Mouse (Mus musculus) layer of hippocampus, adult 2 months (tissue): ENCODE data around the gene Pafah1b2. TPM values are rescaled to one million over a fixed set of nuclear protein-coding genes. Genes with fewer than 3 reads are reported as not detected.

Source experiments
- DNase-seq, 2 experiments: peaks; one replicate each; pipeline ENCODE4 v3.0.0; 2022; ENCODE audit warnings: low spot score in 2 of 2
- H3K27ac ChIP-seq: fragments of 200-600 bp; 2 replicates; pipeline ENCODE4 v1.8.1; 2022
- H3K4me3 ChIP-seq: fragments of 200-600 bp; 2 replicates; pipeline ENCODE4 v1.8.1; 2022; ENCODE audit warnings: mild to moderate bottlenecking
- CTCF ChIP-seq: fragments of 200-600 bp; conservative IDR thresholded peaks from 2 replicates; pipeline ENCODE4 v1.8.1; 2022; ENCODE audit warnings: antibody characterized with exemption, mild to moderate bottlenecking, moderate library complexity
- microRNA-seq, 2 experiments: library from miRNA; unstranded; fragments of <30 nt; microRNA quantifications; one replicate each; pipeline ENCODE4 v1.2.0; 2021
- total RNA-seq, 2 experiments: library from RNA; stranded (reverse); gene quantifications; 2 replicates each; pipeline ENCODE4 v1.2.3; 2021

Pafah1b2 gene
- total RNA-seq, 2 experiments from 2014 or later: 215 to 228 TPM

- no peak for TF ChIP-seq CTCF
- peak overlapping the region; percentile 65 for H3K27ac ChIP-seq
- DNase-seq: peak; percentile 36 to 55
- no peak overlapping the region for H3K4me3 ChIP-seq
Observed at GRCm38 (mm10) chr9:45917041-45917934, 95.2 kb downstream of the Pafah1b2 start.

- DNase-seq: no peak
Observed at GRCm38 (mm10) chr9:45915659-45916058, 96.8 kb downstream of the Pafah1b2 start.

More at GRCm38 (mm10) chr9:45915659-45916058, 96.8 kb downstream of the Pafah1b2 start:
- no peak for TF ChIP-seq CTCF
- Histone ChIP-seq H3K4me3 (no peak overlapping the region), H3K27ac (no peak overlapping the region)

Small RNAs within 50 kb of the gene (microRNA-seq; reads per million reads assigned to microRNA genes)
- 0 to 0.74 reads per million in 2 experiments for gene Mir7087

Other genes with a start within 250 kb of the Pafah1b2 start
- 10 to 100 TPM; 13.6 TPM for gene Cep164, start 184.0 kb downstream of the Pafah1b2 start, total RNA-seq
- 10 to 100 TPM; 76.6 to 80.3 TPM for gene Bace1, start 174.1 kb downstream of the Pafah1b2 start, total RNA-seq
- 10 to 100 TPM; 25.0 to 28.0 TPM for gene Pcsk7, start 106.2 kb downstream of the Pafah1b2 start, total RNA-seq
- gene Rnf214, start 105.8 kb downstream of the Pafah1b2 start, total RNA-seq: 10 to 100 TPM; 75.2 to 81.3 TPM
- 10 to 100 TPM in 1 of 2 experiments, 1 to 10 TPM in 1; 7.0 to 13.2 TPM for gene Tagln, start 76.6 kb downstream of the Pafah1b2 start, total RNA-seq
- gene Sidt2, start 57.4 kb downstream of the Pafah1b2 start, total RNA-seq: 10 to 100 TPM; 78.3 to 80.8 TPM
- gene Sik3, start 130 bp upstream of the Pafah1b2 start, total RNA-seq: 100 to 1,000 TPM; 133 to 141 TPM
- gene Apoa1, start 215.9 kb upstream of the Pafah1b2 start, total RNA-seq: not detected
- 1 to 10 TPM in 1 of 2 experiments, not detected in 1; 1.0 TPM for gene Apoc3, start 222.9 kb upstream of the Pafah1b2 start, total RNA-seq
- not detected for gene Apoa4, start 228.0 kb upstream of the Pafah1b2 start, total RNA-seq